Mouse (Mus musculus) G1E (cell line): ENCODE measurements at regions not wholly inside any gene's neighbourhood (a gene's known extent, or its start where the extent isn't known, plus 50 kb on each side); places are given as distances from the start of the nearest gene placed in this dataset.

Source experiments
- ATAC-seq: 2 replicates; pipeline ENCODE4 v1.8.0; 2016; ENCODE audit warnings: mild to moderate bottlenecking; ENCODE audit not compliant: insufficient number of reproducible peaks, poor library complexity, low FRiP score, severe bottlenecking; ENCODE audit errors: extremely low read depth
- DNase-seq: peaks from one replicate; pipeline ENCODE4 v3.0.0; 2012; ENCODE audit warnings: low spot score
- H3K27me3 ChIP-seq: 2 replicates; pipeline ENCODE4 v1.6.1; 2012; ENCODE audit warnings: mild to moderate bottlenecking, low read length, inconsistent platforms; ENCODE audit not compliant: insufficient read depth
- H3K36me3 ChIP-seq: replicated peaks from 2 replicates; pipeline ENCODE3; 2012; ENCODE audit warnings: mild to moderate bottlenecking, inconsistent platforms
- H3K4me1 ChIP-seq: 2 replicates; pipeline ENCODE4 v1.6.1; 2012; ENCODE audit warnings: low read depth, low read length, inconsistent platforms, mixed read lengths; ENCODE audit not compliant: insufficient read depth
- H3K4me3 ChIP-seq: 2 replicates; pipeline ENCODE4 v1.5.1; 2012; ENCODE audit warnings: low read depth, mild to moderate bottlenecking, inconsistent platforms, low read length, moderate library complexity, mixed read lengths
- H3K9me3 ChIP-seq: replicated peaks from 2 replicates; pipeline ENCODE4 v1.6.1; 2012; ENCODE audit warnings: inconsistent platforms
- CTCF ChIP-seq: IDR thresholded peaks from 2 replicates; pipeline ENCODE4 v1.5.1; 2012; ENCODE audit warnings: low read depth, low read length, inconsistent platforms, mixed read lengths
- GATA1 ChIP-seq: IDR thresholded peaks from 2 replicates; pipeline ENCODE4 v1.6.1; 2012; ENCODE audit warnings: borderline replicate concordance, low read length, inconsistent platforms, mixed read lengths
- GATA2 ChIP-seq: IDR thresholded peaks from 2 replicates; pipeline ENCODE4 v1.6.1; 2012; ENCODE audit warnings: low read depth, low read length, inconsistent platforms, borderline replicate concordance
- POLR2AphosphoS5 ChIP-seq: IDR thresholded peaks from 2 replicates; pipeline ENCODE4 v1.6.1; 2012; ENCODE audit warnings: low read depth, low read length, inconsistent platforms; ENCODE audit not compliant: insufficient replicate concordance
- TAL1 ChIP-seq: conservative IDR thresholded peaks from 2 replicates; pipeline ENCODE4 v1.6.1; 2012; ENCODE audit warnings: low read depth, low read length, inconsistent platforms, mixed read lengths

DNA sequence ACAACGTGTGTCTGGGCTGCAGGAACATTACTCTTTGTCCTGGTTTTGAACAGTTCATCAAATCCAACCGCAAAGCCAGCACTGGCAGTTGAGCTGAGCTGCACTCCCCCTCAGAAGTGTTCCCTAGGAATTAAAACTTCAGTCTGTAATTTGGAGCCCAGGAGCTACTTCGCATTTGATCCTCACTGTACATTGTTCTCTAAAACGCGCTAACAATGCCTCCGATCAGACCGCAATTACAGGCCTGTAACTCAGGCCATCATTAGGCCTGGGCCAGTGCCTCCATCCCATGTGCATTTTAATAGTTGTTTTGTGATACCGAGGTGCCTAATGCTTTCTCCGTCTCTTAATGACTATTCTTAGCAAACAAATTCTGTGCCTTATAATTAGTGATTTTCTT is 185.6 kb downstream of the Rps15a start:
- Histone ChIP-seq H3K4me3 (no peak overlapping the region), H3K27me3 (no peaks in the 10 kb centered on the region), H3K4me1 (no peaks in the 10 kb centered on the region), H3K9me3 (peaks cover 32% of the 10 kb centered on the region), H3K36me3 (no peaks in the 10 kb centered on the region)
- no peak for ATAC-seq
- DNase-seq, result no peak
- TF ChIP-seq CTCF (no peak), POLR2AphosphoS5 (no peak), GATA1 (no peak), GATA2 (no peak), TAL1 (no peak)

DNA sequence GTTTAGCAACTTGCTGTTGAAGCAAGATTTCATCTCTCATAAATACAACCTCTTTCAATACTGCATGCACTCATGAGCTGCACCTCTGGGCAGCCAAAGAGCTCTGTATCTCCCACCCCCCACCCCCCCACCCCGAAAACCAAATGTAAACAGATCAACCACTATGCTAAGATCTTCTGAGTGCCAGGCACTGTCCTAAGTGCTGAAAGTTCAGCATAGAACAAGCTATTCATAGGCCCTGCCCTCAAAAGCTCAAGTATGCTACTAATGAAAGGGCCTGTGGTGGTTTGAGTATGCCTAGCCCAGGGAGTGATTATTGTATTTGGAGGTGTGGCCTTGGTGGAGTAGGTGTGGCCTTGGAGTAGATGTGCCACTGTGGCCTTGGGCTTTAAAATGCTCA is 189.6 kb downstream of the Rps15a start:
- ATAC-seq (no peak), DNase-seq (no peak)
- Histone ChIP-seq H3K27me3 (no peaks in the 10 kb centered on the region), H3K9me3 (peaks cover 33% of the 10 kb centered on the region), H3K4me1 (no peaks in the 10 kb centered on the region), H3K36me3 (no peaks in the 10 kb centered on the region), H3K4me3 (no peak overlapping the region)
- TF ChIP-seq POLR2AphosphoS5, result no peak
- no peak for TF ChIP-seq CTCF
- no peak for TF ChIP-seq GATA2
- TF ChIP-seq GATA1, result no peak
- TF ChIP-seq TAL1, result no peak

DNA sequence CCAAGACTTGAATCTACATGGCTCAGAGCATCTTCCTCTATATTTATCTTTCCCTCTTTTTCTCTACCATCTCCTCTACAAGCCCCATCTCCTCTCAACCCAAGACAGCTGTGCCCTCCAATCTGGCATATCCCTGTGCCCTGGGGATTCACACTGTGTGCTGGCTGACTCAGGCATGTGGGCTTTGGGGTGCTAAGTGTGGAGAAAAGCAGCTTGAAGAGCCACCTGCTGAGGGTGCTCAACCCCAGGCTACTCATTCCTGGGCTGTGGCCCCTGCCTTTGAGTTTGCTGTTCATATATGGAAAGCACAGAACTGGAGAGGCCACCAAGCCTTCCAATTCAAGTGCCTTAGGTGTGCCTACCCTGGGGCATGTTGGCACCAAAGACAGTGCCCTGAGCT is 193.7 kb downstream of the Rps15a start:
- no peak for ATAC-seq
- TF ChIP-seq GATA1, result no peak
- no peak for TF ChIP-seq TAL1
- TF ChIP-seq GATA2, result no peak
- no peak for TF ChIP-seq POLR2AphosphoS5
- TF ChIP-seq CTCF, result no peak
- H3K36me3 ChIP-seq, result no peaks in the 10 kb centered on the region
- H3K9me3 ChIP-seq, result peaks cover 51% of the 10 kb centered on the region
- no peaks in the 10 kb centered on the region for H3K4me1 ChIP-seq
- no peak overlapping the region for H3K4me3 ChIP-seq
- H3K27me3 ChIP-seq, result no peaks in the 10 kb centered on the region
- no peak for DNase-seq

DNA sequence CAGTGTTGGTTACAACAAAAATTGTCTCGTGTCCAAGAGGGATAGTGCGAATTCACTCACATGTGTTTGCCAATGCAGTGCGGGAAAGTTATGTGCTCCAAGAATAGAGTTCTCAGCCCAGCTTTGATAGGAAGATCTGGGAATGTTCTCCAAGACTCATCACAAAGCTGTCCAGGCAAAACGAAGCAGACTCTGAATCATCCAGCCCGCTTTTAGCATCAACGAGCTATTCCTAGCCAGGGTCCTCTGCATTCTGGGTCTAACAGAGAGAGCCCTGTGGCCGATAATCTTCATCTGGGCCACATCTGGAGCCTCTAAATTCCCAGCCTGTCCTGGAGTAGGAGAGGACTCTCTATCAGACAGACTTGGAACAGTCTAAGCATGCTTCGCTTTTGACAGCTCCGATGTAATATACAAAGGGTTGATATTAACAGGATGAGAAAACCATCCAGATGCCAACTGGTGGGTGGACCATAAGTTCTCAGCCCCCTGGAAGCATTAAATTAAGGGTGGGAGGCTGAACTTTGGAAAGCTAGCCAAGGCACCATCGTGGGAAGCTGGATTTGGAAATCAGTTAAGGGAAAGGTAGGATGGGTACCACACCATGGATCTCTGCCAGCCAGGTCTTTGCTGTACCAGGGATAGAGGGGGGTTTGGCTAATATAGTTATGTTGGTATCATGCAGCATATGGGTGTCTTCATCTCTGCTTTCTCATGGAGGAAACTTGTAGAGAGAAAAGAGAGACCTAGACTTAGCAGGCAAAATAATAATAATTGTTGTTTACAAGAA is 197.6 kb downstream of the Rps15a start:
- DNase-seq (no peak), ATAC-seq (no peak)
- TF ChIP-seq GATA1 (no peak), POLR2AphosphoS5 (no peak), TAL1 (no peak), GATA2 (no peak), CTCF (no peak)
- Histone ChIP-seq H3K36me3 (no peaks in the 10 kb centered on the region), H3K4me1 (no peaks in the 10 kb centered on the region), H3K4me3 (no peak overlapping the region), H3K9me3 (peaks cover 58% of the 10 kb centered on the region), H3K27me3 (no peaks in the 10 kb centered on the region)

DNA sequence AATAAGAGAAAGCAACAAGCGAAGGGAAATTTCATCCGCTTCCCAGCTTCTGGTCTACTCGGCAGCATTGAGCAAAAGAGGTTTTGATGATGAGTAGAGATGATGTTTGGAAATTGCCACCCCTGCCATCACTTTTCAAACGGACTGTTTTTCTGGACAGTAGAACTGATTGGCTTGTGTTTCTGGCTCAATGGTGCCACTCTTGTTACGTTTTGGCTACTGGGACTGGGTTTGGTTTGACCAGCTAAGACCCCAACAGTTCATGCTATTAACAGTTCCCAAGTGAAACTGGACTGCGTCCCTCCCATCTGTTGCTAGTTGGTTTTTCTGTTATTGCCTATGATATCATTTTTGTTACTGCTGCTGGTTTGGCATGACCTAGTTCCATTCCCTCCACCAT is 199.1 kb downstream of the Rps15a start:
- Histone ChIP-seq H3K4me1 (no peaks in the 10 kb centered on the region), H3K27me3 (no peaks in the 10 kb centered on the region), H3K36me3 (no peaks in the 10 kb centered on the region), H3K4me3 (no peak overlapping the region), H3K9me3 (peaks cover 60% of the 10 kb centered on the region)
- no peak for DNase-seq
- TF ChIP-seq GATA1 (no peak), POLR2AphosphoS5 (no peak), TAL1 (no peak), CTCF (no peak), GATA2 (no peak)
- ATAC-seq, result no peak

DNA sequence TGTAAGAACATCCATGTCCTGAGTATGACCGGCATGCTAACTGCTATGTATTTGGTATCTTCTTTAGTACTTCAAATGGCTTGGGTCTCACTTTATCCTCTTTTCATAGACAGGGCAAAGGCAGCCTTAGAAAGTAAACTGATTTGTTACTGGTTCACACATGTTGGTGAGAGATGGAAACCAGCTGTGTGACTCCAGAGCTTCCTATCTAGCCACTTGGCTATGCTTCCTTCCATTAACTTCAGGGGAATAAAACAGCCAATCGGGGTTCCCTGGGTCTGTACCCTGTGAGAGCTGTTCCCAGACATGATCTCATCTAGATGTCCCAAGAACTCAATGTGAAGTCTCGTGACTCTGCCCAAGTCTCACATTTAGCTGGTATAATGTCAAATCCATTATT is 203.5 kb downstream of the Rps15a start:
- no peaks in the 10 kb centered on the region for H3K4me1 ChIP-seq
- H3K27me3 ChIP-seq, result no peaks in the 10 kb centered on the region
- peaks cover 41% of the 10 kb centered on the region for H3K9me3 ChIP-seq
- TF ChIP-seq CTCF (no peak), POLR2AphosphoS5 (no peak), TAL1 (no peak), GATA1 (no peak), GATA2 (no peak)
- ATAC-seq (no peak), DNase-seq (no peak)
- H3K36me3 ChIP-seq, result no peaks in the 10 kb centered on the region
- no peak overlapping the region for H3K4me3 ChIP-seq
